Mouse (Mus musculus): ENCODE measurements around the gene Gosr2.

The Gosr2 gene

GRCm38 (mm10) chr11:103697565-103698176 lies at the start of gene Gosr2:
TSS of gene Gosr2 (minus strand) at chr11:103697898.
- DNase-seq (ENCODE audit: low spot score in 2 of 2): peak; percentile 67 to 87

GRCm38 (mm10) chr11:103735046-103735781 lies 37.5 kb upstream of the Gosr2 start:
- DNase-seq (ENCODE audit: low spot score in 2 of 2): no peak

- DNase-seq (ENCODE audit: low spot score in 2 of 2): no peak
Observed at GRCm38 (mm10) chr11:103734411-103735045, 36.8 kb upstream of the Gosr2 start.

DNA sequence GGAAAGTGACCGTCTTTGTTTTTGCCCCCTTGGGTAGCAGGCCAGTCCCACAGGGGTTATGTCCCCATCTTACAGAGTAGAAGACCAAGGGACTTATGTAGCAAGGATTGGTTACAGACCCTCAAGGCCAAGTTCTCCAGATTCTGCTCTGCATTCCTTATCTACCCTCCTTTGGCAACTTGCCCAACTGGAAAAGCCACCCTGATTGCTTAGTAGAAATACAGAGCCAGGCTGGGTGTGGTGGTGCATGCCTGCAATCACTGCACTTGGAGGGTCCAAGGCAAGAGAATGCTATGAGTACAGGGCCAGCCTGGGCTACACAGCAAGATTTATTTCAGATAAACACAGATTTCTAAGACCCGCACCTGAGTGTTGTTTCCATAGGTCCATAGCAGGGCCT lies 36.3 kb upstream of the Gosr2 start:
- no peak for DNase-seq (ENCODE audit: low spot score in 2 of 2)

DNA sequence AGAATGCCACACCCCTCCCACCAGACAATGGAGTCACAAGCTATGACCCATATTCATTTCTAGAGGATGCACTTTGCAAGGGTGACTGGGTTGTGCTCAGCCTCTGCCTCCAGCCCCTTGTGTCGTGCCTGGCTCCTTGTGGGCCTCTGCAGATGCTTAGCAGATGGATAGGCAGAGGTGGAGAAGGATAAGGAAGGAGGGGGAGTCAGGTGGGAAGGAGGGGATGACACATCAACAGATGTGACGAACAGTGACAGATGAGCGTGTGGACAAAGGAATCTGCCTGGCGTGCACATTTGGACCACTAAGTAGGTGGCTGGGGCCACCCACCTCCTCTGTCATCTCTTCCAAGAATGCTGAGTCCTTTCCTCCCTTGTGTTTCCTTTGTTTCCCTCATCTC lies 35.4 kb upstream of the Gosr2 start:
- no peak for DNase-seq (ENCODE audit: low spot score in 2 of 2)

- DNase-seq (ENCODE audit: low spot score in 2 of 2): no peak
Observed at GRCm38 (mm10) chr11:103732306-103732705, 34.6 kb upstream of the Gosr2 start.

GRCm38 (mm10) chr11:103731594-103731993 lies 33.9 kb upstream of the Gosr2 start:
- DNase-seq (ENCODE audit: low spot score in 2 of 2): no peak

- no peak for DNase-seq (ENCODE audit: low spot score in 2 of 2)
Observed at GRCm38 (mm10) chr11:103729282-103729985, 31.7 kb upstream of the Gosr2 start.

DNA sequence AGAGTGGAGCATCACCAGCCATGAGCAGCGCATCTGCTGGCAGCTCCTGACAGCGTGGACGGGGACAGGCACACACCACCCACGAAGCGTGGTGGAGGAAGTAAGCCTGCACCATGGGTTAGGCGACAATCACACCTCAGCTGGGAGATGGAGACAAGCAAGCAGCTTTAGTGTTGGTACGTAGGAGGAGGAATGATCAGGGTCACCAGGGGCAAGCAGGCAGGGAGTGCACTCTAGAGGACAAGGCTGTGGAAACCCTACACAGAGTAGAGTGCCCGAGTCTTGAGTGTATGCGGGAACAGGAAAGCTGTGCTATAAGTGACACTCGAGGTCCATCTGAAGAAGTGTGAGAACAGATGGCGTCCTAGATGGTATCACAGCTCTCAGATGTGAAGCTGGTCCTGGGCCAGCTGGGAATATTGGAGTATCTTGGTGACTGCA lies 26.7 kb upstream of the Gosr2 start:
- no peak for DNase-seq (ENCODE audit: low spot score in 2 of 2)

GRCm38 (mm10) chr11:103722040-103722481 lies 24.4 kb upstream of the Gosr2 start:
- DNase-seq (ENCODE audit: low spot score in 2 of 2): peak in 1 of 2 experiments; percentile 51

- peak in 1 of 2 experiments; percentile 71 for DNase-seq (ENCODE audit: low spot score in 2 of 2)
Observed at GRCm38 (mm10) chr11:103721468-103722039, 23.9 kb upstream of the Gosr2 start.

- DNase-seq (ENCODE audit: low spot score in 2 of 2): peak in 1 of 2 experiments; percentile 37
Observed at GRCm38 (mm10) chr11:103719436-103719835, 21.7 kb upstream of the Gosr2 start.

DNA sequence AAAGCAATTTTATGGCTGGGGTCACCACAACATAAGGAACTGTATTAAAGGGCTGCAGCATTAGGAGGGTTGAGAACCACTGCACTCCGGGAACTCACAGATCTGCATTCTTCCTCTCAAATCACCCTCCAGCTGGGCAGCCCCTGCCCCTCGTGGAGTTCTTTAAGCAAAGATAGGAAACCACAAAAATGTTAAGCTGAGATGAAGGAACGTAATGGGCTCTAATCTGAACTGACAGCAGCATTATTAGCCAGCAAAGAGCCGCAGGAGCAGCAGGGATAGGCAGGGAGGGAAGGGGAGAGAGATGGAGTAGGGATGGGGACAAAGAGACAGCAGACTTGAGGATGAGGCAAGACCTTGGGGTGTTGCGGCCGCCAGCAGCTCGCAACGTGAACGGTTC lies 19.3 kb upstream of the Gosr2 start:
- no peak for DNase-seq (ENCODE audit: low spot score in 2 of 2)

- DNase-seq (ENCODE audit: low spot score in 2 of 2): no peak
Observed at GRCm38 (mm10) chr11:103714074-103714473, 16.4 kb upstream of the Gosr2 start.

DNA sequence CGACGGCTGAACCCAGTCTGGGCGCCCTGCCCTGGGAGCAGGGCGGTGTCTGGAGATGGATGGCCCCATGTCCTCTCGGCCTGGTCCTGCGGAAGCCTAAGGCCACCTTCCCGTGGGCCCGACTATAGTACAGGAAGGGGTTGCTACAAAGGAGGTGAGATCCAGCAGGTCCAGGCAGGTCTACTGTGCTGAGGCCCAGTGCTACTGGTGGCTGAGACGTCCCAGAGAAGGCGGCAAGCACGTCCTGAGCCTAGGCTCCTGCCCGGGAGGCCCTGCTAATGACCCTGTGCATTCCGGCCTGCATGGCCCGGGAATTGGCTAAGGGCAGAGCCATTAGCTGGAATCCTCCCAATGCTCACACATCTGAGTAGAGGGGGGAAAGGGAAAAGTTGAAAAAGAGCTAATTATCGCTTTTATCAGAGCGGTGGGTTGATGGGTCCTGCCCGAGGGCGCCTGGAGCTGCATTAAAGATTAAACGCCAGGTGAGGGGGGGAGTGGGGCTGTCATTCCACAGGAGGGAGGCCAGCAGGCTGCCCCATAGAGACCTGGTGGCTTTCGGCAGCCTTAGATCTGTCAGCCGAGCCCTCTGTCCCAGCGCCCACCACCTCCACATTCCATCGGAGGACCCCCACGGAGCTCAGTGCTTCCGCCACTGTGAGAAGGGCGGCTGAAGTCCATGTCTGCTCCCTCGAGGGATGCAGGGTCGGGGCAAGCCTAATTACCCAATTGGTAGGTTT lies 14.3 kb upstream of the Gosr2 start:
- DNase-seq (ENCODE audit: low spot score in 2 of 2): no peak

DNA sequence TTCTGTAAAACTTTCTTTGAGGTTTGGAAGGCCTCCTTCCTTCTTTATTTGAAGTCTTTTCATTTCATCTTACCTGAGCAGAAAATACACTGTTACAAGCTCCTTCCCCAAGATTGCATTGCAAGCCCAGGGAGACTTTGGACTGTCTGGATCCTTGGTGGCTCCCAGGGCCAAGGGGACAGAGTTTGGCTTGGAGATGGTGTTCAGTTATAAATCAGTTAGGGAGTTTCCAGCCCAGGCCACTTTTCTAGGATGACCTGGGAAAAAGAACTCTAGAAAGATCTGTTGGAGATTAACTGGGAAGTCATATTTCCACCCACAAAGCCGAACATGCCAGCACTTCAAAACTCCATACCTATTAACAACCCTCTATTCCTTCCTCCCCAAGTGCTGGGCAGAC lies 12.3 kb upstream of the Gosr2 start:
- DNase-seq (ENCODE audit: low spot score in 2 of 2): no peak

GRCm38 (mm10) chr11:103707005-103707404 lies 9.3 kb upstream of the Gosr2 start:
- no peak for DNase-seq (ENCODE audit: low spot score in 2 of 2)

DNA sequence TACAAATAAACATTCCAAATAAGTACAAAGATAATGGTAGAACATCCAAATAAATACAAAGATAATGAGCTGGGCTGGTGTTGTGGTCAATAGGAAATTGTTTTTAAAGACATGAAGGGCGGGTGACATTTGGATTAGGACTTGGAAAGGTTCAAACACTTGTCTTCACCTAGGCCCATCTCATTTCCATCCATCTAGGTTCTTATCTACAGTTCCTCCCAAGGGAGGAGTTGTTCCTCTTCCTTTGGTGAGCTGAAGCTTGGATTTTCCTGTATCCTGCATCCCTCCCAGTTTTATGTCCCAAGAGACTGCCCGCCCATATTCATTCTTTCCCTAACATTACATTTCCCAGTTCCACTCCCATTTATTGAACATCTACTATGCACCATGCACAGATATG lies 528 bp upstream of the Gosr2 start:
- no peak for DNase-seq (ENCODE audit: low spot score in 2 of 2)

DNA sequence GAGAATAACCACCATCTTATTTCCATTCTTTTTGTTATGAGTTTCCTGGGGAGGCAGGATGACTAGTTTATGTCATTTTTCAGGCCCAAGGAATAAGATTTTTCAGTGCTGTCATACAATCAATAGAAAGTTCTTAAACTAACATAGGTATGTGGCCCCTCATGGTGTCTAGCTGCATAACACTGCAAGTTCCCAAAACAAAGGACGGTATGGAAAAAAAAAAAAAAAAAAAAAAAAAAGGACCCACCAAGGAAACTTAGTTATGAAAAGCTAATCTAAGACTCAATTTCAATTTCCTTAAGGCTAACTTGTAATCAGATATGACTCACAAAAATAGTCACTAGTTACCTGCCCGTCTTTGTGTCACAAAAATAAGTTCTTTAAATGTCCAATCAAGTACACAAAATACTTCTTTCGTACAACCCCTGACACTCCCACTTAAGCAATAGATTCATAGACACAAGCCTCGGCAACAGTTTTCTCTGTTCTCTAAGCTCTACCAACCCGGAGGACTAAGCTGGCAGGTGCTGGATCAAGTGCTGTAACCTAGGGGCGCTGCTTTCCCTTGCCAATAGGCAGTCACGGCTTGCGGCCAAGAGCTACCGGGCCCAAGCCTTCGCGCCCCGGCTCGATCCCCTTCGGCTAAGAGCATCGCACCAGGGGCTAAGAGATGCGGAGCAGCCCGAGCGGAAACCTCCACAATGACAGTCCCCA lies 690 bp downstream of the Gosr2 start:
- DNase-seq (ENCODE audit: low spot score in 2 of 2): no peak

DNA sequence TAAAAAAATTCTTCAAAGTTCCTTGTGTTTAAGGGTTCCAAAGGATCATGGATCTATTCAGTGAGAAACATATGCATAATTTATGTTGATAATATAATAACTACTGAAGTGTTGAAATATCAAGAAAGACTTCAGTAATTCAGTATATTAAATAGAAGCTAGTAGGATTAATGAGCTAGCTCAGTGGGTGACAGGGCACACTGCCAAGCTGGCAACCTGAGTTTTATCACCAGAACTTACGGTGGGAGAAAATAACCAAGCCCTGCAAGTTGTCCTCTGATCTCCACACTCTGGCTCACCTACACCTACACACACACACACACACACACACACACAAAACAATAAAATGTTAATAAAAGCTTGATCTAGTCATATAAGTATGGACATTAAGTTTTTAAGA lies 4.5 kb downstream of the Gosr2 start:
- no peak for DNase-seq (ENCODE audit: low spot score in 2 of 2)

All from cerebellum, postnatal 4 days (tissue).